Mouse (Mus musculus) stomach, embryonic 16.5 days (tissue): ENCODE measurements around the gene Tmem256. TPM values are rescaled to one million over a fixed set of nuclear protein-coding genes. Genes with fewer than 3 reads are reported as not detected.

Experiments
- ATAC-seq: fragments of 200-750 bp; cut with Nextera tagmentation; 2 replicates; pipeline ENCODE4 v1.8.0; 2017; ENCODE audit warnings: moderate number of reproducible peaks, moderate TSS enrichment; ENCODE audit not compliant: insufficient read depth, low FRiP score
- H3K27ac ChIP-seq: fragments of 300-500 bp; sonication (generic); 2 replicates; pipeline ENCODE4 v1.5.1; 2014; ENCODE audit warnings: low read length
- H3K27me3 ChIP-seq: fragments of 300-500 bp; sonication (generic); 2 replicates; pipeline ENCODE4 v1.6.1; 2014; ENCODE audit warnings: low read length, control low read depth, mixed read lengths; ENCODE audit not compliant: control insufficient read depth, insufficient read depth
- H3K36me3 ChIP-seq: fragments of 300-500 bp; sonication (generic); 2 replicates; pipeline ENCODE4 v1.6.1; 2014; ENCODE audit warnings: low read length; ENCODE audit not compliant: control insufficient read depth, insufficient read depth
- H3K4me1 ChIP-seq: fragments of 300-500 bp; sonication (generic); 2 replicates; pipeline ENCODE4 v1.6.1; 2014; ENCODE audit warnings: low read length, control low read depth, mixed read lengths; ENCODE audit not compliant: control insufficient read depth, insufficient read depth
- H3K4me2 ChIP-seq: fragments of 300-500 bp; sonication (generic); 2 replicates; pipeline ENCODE4 v1.6.1; 2014; ENCODE audit warnings: low read depth, low read length, mixed read lengths
- H3K4me3 ChIP-seq: fragments of 300-500 bp; sonication (generic); replicated peaks from 2 replicates; pipeline ENCODE4 v1.5.1; 2014; ENCODE audit warnings: mild to moderate bottlenecking, low read length
- H3K9ac ChIP-seq: fragments of 300-500 bp; sonication (generic); 2 replicates; pipeline ENCODE4 v1.6.1; 2014; ENCODE audit warnings: low read length
- H3K9me3 ChIP-seq: fragments of 300-500 bp; sonication (generic); replicated peaks from 2 replicates; pipeline ENCODE4 v1.6.1; 2016; ENCODE audit warnings: low read length, control low read depth; ENCODE audit not compliant: control insufficient read depth
- WGBS: fragments of 180-500 bp; shearing (Covaris S2); extraction: QIAGEN DNeasy Blood & Tissue Kit; methylation state at CpG from one replicate; pipeline ENCODE4 v1.1.7; 2014; 5-methylcytosine and 5-hydroxymethylcytosine counted together
- polyA plus RNA-seq: library from polyadenylated mRNA; unstranded; fragments of >200 nt; fragmentation: Nextera tagmentation; extraction: Ambion mirVana; gene quantifications from 2 replicates; pipeline ENCODE4 v1.2.1, GENCODE M21; 2015

The Tmem256 gene
- polyA plus RNA-seq, 1 experiment from 2014 or later, result 401 TPM

GRCm38 (mm10) chr11:69846738-69847688 lies 8.7 kb downstream of the Tmem256 start:
- no peaks in the 10 kb centered on the region for H3K27me3 ChIP-seq
- no peaks in the 10 kb centered on the region for H3K9me3 ChIP-seq
- peak; percentile 63 for ATAC-seq
- peak overlapping the region; percentile 95 for H3K27ac ChIP-seq
- 8% methylated on average over 37 of the region's 37 CpGs for WGBS
- peaks cover 16% of the 10 kb centered on the region for H3K4me1 ChIP-seq
- H3K36me3 ChIP-seq, result 0 out of 2 replicates have a peak, but pooled peaks cover 9% of the 10 kb centered on the region
- H3K9ac ChIP-seq, result peak overlapping the region; percentile 83
- H3K4me2 ChIP-seq, result peak overlapping the region; percentile 84
- H3K4me3 ChIP-seq, result peak overlapping the region; percentile 64

DNA sequence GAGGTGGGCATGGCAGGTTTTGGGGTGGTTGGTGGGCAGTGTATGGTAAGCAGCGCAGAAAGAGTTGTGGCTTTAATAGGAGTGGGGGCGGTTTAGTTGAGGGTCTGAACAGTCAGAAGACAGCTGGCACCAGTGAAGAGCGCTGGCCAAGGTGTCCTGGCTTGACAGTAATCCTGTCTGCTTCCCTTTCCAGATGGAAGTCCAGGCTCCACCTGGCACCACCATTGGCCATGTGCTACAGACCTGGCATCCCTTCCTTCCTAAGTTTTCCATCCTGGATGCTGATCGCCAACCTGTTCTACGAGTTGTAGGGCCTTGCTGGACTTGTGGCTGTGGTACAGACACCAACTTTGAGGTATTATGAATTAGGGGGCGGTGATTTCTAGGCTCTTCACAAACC lies 9.7 kb downstream of the Tmem256 start:
- Histone ChIP-seq H3K4me1 (peaks cover 16% of the 10 kb centered on the region), H3K4me3 (peak overlapping the region; percentile 64; the same call in 1 of the 2 replicates), H3K9ac (no peak overlapping the region; the same call in 1 of the 2 replicates), H3K27ac (no peak overlapping the region), H3K27me3 (no peaks in the 10 kb centered on the region), H3K4me2 (peak overlapping the region; percentile 84), H3K9me3 (no peaks in the 10 kb centered on the region), H3K36me3 (0 out of 2 replicates have a peak, but pooled peaks cover 9% of the 10 kb centered on the region)
- WGBS, result 90% methylated on average over 6 of the region's 6 CpGs
- ATAC-seq, result no peak

- Histone ChIP-seq H3K9ac (no peak overlapping the region), H3K9me3 (no peaks in the 10 kb centered on the region), H3K4me2 (no peak overlapping the region), H3K4me1 (peaks cover 16% of the 10 kb centered on the region), H3K27me3 (no peaks in the 10 kb centered on the region), H3K4me3 (no peak overlapping the region), H3K36me3 (0 out of 2 replicates have a peak, but pooled peaks cover 9% of the 10 kb centered on the region), H3K27ac (peak overlapping the region; percentile 36; the same call in 1 of the 2 replicates)
- ATAC-seq, result no peak
- WGBS, result 79% methylated on average over 9 of the region's 9 CpGs
These were observed 10.8 kb downstream of the Tmem256 start for GRCm38 (mm10) chr11:69849128-69849527.

DNA sequence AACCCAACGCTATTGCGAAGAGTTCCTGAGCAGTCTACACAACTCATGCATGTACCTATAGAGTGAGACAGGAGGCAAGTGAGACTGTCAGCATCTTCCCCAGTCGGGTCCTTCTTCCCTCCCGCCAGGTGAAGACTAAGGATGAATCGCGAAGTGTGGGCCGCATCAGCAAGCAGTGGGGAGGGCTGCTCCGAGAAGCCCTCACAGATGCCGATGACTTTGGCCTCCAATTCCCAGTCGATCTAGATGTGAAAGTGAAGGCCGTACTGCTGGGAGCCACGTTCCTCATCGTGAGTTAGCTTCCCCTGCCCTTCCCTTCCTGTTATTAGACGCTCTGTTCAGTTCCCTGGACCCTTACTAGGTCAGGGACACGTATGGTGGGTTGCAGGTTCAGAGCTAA lies 11.6 kb downstream of the Tmem256 start:
- no peak for ATAC-seq
- Histone ChIP-seq H3K9me3 (no peaks in the 10 kb centered on the region), H3K4me3 (no peak overlapping the region), H3K36me3 (0 out of 2 replicates have a peak, but pooled peaks cover 9% of the 10 kb centered on the region), H3K4me2 (no peak overlapping the region), H3K27ac (no peak overlapping the region; the same call in 1 of the 2 replicates), H3K4me1 (peaks cover 16% of the 10 kb centered on the region), H3K27me3 (no peaks in the 10 kb centered on the region), H3K9ac (no peak overlapping the region)
- whole genome bisulfite sequencing, result 94% methylated on average over 15 of the region's 15 CpGs

DNA sequence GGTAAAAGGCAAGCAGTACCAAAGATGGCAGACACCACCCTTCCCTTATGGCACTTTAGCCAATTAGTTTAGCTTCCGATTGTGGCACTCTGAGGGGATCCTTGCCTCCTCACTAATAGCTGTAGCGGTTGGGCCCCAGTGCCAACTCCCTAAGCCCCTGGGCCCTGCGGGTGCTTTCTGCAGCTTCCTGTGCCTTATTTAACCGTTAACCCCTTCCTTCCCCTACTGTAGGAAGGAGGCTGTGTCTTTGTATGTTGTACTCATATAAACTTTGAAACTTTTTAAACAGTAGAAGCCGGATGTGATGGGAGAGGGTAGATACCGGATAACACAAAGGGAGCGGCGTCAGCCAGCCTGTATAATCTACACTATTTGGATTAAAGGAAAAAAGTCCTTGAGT lies 12.4 kb downstream of the Tmem256 start:
- 0 out of 2 replicates have a peak, but pooled peaks cover 9% of the 10 kb centered on the region for H3K36me3 ChIP-seq
- no peak overlapping the region for H3K4me3 ChIP-seq
- peaks cover 10% of the 10 kb centered on the region for H3K4me1 ChIP-seq
- H3K4me2 ChIP-seq, result no peak overlapping the region
- no peaks in the 10 kb centered on the region for H3K27me3 ChIP-seq
- no peak overlapping the region for H3K9ac ChIP-seq
- H3K9me3 ChIP-seq, result no peaks in the 10 kb centered on the region
- no peak overlapping the region for H3K27ac ChIP-seq
- ATAC-seq, result no peak
- WGBS, result 69% methylated on average over 8 of the region's 8 CpGs

DNA sequence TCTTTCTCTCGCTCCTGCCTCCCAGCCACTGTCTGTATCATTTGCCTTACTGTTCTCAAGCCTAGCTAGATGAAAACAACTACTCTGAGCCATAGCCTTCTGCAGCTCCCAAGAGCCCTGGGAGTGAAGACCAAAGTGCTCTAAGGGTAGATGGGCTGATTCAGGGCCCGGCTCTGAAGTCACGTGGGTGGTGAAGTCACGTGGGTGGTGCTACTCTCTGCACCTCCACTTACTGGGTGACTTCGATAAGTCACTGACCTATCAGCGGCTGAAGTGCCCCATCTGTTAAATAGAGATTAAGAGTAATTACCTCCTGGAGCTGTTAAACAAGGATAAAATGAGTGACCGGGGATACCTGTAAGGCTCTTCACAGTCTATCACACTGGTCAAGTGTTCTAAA lies 15.7 kb downstream of the Tmem256 start:
- 0 out of 2 replicates have a peak, but pooled peaks have one; percentile 9 for ATAC-seq
- Histone ChIP-seq H3K4me1 (no peaks in the 10 kb centered on the region), H3K9me3 (no peaks in the 10 kb centered on the region), H3K9ac (no peak overlapping the region), H3K36me3 (0 out of 2 replicates have a peak, but pooled peaks cover 9% of the 10 kb centered on the region), H3K27ac (no peak overlapping the region), H3K4me2 (no peak overlapping the region), H3K27me3 (no peaks in the 10 kb centered on the region), H3K4me3 (no peak overlapping the region)
- WGBS, result 55% methylated on average over 7 of the region's 7 CpGs

DNA sequence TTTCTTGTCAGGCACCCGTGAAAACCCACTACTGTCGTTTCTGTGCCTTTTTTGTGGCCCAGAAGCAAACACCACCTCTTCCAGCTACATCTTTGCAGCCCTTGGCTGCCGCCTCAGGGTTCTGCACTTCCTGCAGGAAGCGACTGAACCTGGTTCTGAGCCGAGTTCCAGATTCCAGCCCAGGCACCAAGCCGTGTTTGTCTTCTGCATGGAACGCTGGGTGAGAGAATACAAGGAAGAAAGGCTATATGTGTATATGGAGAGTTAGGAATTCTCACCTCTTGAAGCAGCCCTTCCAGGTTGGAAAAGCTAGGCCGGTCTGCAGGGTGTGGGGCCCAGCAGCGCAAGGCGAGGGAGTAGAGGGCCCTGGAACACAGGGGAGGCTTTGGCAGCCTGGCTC lies 16.4 kb downstream of the Tmem256 start:
- Histone ChIP-seq H3K4me3 (no peak overlapping the region), H3K9me3 (no peaks in the 10 kb centered on the region), H3K27me3 (no peaks in the 10 kb centered on the region), H3K36me3 (0 out of 2 replicates have a peak, but pooled peaks cover 9% of the 10 kb centered on the region), H3K4me2 (no peak overlapping the region), H3K4me1 (no peaks in the 10 kb centered on the region), H3K27ac (no peak overlapping the region), H3K9ac (no peak overlapping the region)
- ATAC-seq, result no peak
- 74% methylated on average over 10 of the region's 10 CpGs for whole genome bisulfite sequencing

DNA sequence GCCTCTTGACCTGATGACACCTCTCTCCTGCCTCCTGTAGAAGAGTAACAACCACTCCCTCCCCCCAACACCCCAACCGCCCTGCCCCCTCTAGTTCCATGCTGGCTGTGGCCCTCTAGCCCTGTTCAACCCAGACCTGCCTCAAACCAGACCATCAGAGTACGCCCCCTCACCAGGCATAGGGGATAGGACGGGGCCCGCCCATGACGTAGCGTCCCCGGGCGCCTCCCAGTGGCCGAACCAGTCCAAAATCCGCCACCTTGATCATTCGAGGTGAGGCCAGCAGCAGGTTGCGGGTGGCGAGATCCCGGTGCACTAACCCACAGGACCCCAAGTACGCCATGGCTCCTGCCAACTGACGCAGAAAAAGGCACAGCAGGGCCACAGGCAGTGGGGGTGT lies 17.0 kb downstream of the Tmem256 start:
- no peaks in the 10 kb centered on the region for H3K27me3 ChIP-seq
- H3K4me2 ChIP-seq, result no peak overlapping the region
- no peaks in the 10 kb centered on the region for H3K4me1 ChIP-seq
- no peak overlapping the region for H3K27ac ChIP-seq
- ATAC-seq, result no peak
- H3K9me3 ChIP-seq, result no peaks in the 10 kb centered on the region
- peak overlapping the region; percentile 14; the same call in 1 of the 2 replicates for H3K9ac ChIP-seq
- 29% methylated on average over 16 of the region's 16 CpGs for WGBS
- H3K36me3 ChIP-seq, result 0 out of 2 replicates have a peak, but pooled peaks cover 9% of the 10 kb centered on the region
- H3K4me3 ChIP-seq, result no peak overlapping the region
